Mouse (Mus musculus) hindbrain, embryonic 13.5 days (tissue): ENCODE data around the gene Usp9x. TPM values are rescaled to one million over a fixed set of nuclear protein-coding genes. Genes with fewer than 3 reads are reported as not detected.

Experiments used
- ATAC-seq: fragments of 200-750 bp; cut with Nextera tagmentation; 2 replicates; pipeline ENCODE4 v1.8.0; 2017; ENCODE audit warnings: moderate TSS enrichment; ENCODE audit not compliant: low FRiP score
- H3K27ac ChIP-seq: fragments of 300-500 bp; sonication (generic); 2 replicates; pipeline ENCODE4 v1.5.1; 2015; ENCODE audit warnings: inconsistent platforms, mild to moderate bottlenecking, moderate library complexity
- H3K27me3 ChIP-seq: fragments of 300-500 bp; sonication (generic); 2 replicates; pipeline ENCODE4 v1.6.1; 2015; ENCODE audit warnings: mild to moderate bottlenecking, inconsistent platforms
- H3K36me3 ChIP-seq: fragments of 300-500 bp; sonication (generic); 2 replicates; pipeline ENCODE4 v1.6.1; 2015; ENCODE audit warnings: mild to moderate bottlenecking, inconsistent platforms
- H3K4me1 ChIP-seq: fragments of 300-500 bp; sonication (generic); replicated peaks from 2 replicates; pipeline ENCODE4 v1.6.1; 2015; ENCODE audit warnings: inconsistent platforms
- H3K4me2 ChIP-seq: fragments of 300-500 bp; sonication (generic); 2 replicates; pipeline ENCODE4 v1.6.1; 2015; ENCODE audit warnings: inconsistent platforms, mild to moderate bottlenecking, moderate library complexity
- H3K4me3 ChIP-seq: fragments of 300-500 bp; sonication (generic); 2 replicates; pipeline ENCODE4 v1.5.1; 2015; ENCODE audit warnings: mild to moderate bottlenecking, inconsistent platforms
- H3K9ac ChIP-seq: fragments of 300-500 bp; sonication (generic); 2 replicates; pipeline ENCODE4 v1.6.1; 2015; ENCODE audit warnings: mild to moderate bottlenecking, inconsistent platforms
- H3K9me3 ChIP-seq: fragments of 300-500 bp; sonication (generic); 2 replicates; pipeline ENCODE4 v1.6.1; 2016; ENCODE audit warnings: inconsistent platforms
- whole genome bisulfite sequencing: fragments of 180-500 bp; shearing (Covaris S2); methylation state at CpG from one replicate; pipeline ENCODE4 v1.1.7; 2015; 5-methylcytosine and 5-hydroxymethylcytosine counted together
- polyA plus RNA-seq: library from polyadenylated mRNA; unstranded; fragments of >200 nt; fragmentation: Nextera tagmentation; extraction: Ambion mirVana; gene quantifications from 2 replicates; pipeline ENCODE4 v1.2.1, GENCODE M21; 2015

Gene Usp9x
- polyA plus RNA-seq, 1 experiment from 2014 or later, result 38.6 TPM

- H3K4me1 ChIP-seq, result peaks cover 3% of the 10 kb centered on the region; the same call in 1 of the 2 replicates
- no peaks in the 10 kb centered on the region for H3K9me3 ChIP-seq
- H3K27me3 ChIP-seq, result peaks cover 13% of the 10 kb centered on the region; the same call in 1 of the 2 replicates
- no peaks in the 10 kb centered on the region for H3K36me3 ChIP-seq
- no peak overlapping the region for H3K4me2 ChIP-seq
- H3K9ac ChIP-seq, result no peak overlapping the region
- no peak for ATAC-seq
- no peak overlapping the region for H3K27ac ChIP-seq
- H3K4me3 ChIP-seq, result no peak overlapping the region
- WGBS, result 47% methylated on average over 6 of the region's 6 CpGs
Measured at GRCm38 (mm10) chrX:13046893-13047435, 24.3 kb upstream of the Usp9x start.

GRCm38 (mm10) chrX:13047631-13048345 lies 23.5 kb upstream of the Usp9x start:
- ATAC-seq, result peak; percentile 32; the same call in 1 of the 2 replicates
- WGBS, result 24% methylated on average over 14 of the region's 14 CpGs
- Histone ChIP-seq H3K27ac (peak overlapping the region; percentile 58), H3K4me2 (peak overlapping the region; percentile 42), H3K27me3 (peaks cover 15% of the 10 kb centered on the region; the same call in 1 of the 2 replicates), H3K9ac (no peak overlapping the region), H3K4me3 (no peak overlapping the region; the same call in 1 of the 2 replicates), H3K4me1 (peaks cover 3% of the 10 kb centered on the region; the same call in 1 of the 2 replicates), H3K36me3 (no peaks in the 10 kb centered on the region), H3K9me3 (no peaks in the 10 kb centered on the region)

GRCm38 (mm10) chrX:13054612-13055011 lies 16.7 kb upstream of the Usp9x start:
- no peaks in the 10 kb centered on the region for H3K4me1 ChIP-seq
- H3K27me3 ChIP-seq, result peaks cover 9% of the 10 kb centered on the region; the same call in 1 of the 2 replicates
- H3K4me2 ChIP-seq, result no peak overlapping the region
- no peak for ATAC-seq
- no peak overlapping the region for H3K9ac ChIP-seq
- no peak overlapping the region for H3K27ac ChIP-seq
- no peaks in the 10 kb centered on the region for H3K9me3 ChIP-seq
- 0 out of 2 replicates have a peak, but pooled peaks cover 4% of the 10 kb centered on the region for H3K36me3 ChIP-seq
- 90% methylated on average over 1 of the region's 1 CpGs for WGBS
- H3K4me3 ChIP-seq, result no peak overlapping the region

- no peaks in the 10 kb centered on the region for H3K36me3 ChIP-seq
- no peak for ATAC-seq
- H3K27ac ChIP-seq, result no peak overlapping the region
- no peaks in the 10 kb centered on the region for H3K9me3 ChIP-seq
- H3K27me3 ChIP-seq, result no peaks in the 10 kb centered on the region
- H3K4me3 ChIP-seq, result no peak overlapping the region
- WGBS, result 77% methylated on average over 3 of the region's 3 CpGs
- no peak overlapping the region for H3K4me2 ChIP-seq
- H3K4me1 ChIP-seq, result no peaks in the 10 kb centered on the region
- H3K9ac ChIP-seq, result no peak overlapping the region
Measured at GRCm38 (mm10) chrX:13061961-13062360, 9.3 kb upstream of the Usp9x start.

GRCm38 (mm10) chrX:13064273-13064925 lies 6.9 kb upstream of the Usp9x start:
- H3K27ac ChIP-seq, result no peak overlapping the region
- 88% methylated on average over 7 of the region's 9 CpGs for WGBS
- H3K4me2 ChIP-seq, result no peak overlapping the region
- no peak for ATAC-seq
- H3K9me3 ChIP-seq, result no peaks in the 10 kb centered on the region
- no peak overlapping the region for H3K4me3 ChIP-seq
- H3K4me1 ChIP-seq, result no peaks in the 10 kb centered on the region
- H3K36me3 ChIP-seq, result no peaks in the 10 kb centered on the region
- H3K9ac ChIP-seq, result no peak overlapping the region
- 0 out of 2 replicates have a peak, but pooled peaks cover 3% of the 10 kb centered on the region for H3K27me3 ChIP-seq

GRCm38 (mm10) chrX:13070206-13070572 lies 1.1 kb upstream of the Usp9x start:
- no peak for ATAC-seq
- 26% methylated on average over 8 of the region's 8 CpGs for WGBS
- no peaks in the 10 kb centered on the region for H3K36me3 ChIP-seq
- peak overlapping the region; percentile 51; the same call in 1 of the 2 replicates for H3K9ac ChIP-seq
- peaks cover 7% of the 10 kb centered on the region for H3K4me1 ChIP-seq
- H3K27ac ChIP-seq, result peak overlapping the region; percentile 96
- H3K9me3 ChIP-seq, result no peaks in the 10 kb centered on the region
- peak overlapping the region; percentile 46 for H3K4me2 ChIP-seq
- peaks cover 16% of the 10 kb centered on the region; the same call in 1 of the 2 replicates for H3K27me3 ChIP-seq
- H3K4me3 ChIP-seq, result peak overlapping the region; percentile 39

- peak overlapping the region; percentile 96 for H3K27ac ChIP-seq
- H3K4me1 ChIP-seq, result peaks cover 7% of the 10 kb centered on the region
- H3K4me2 ChIP-seq, result peak overlapping the region; percentile 46
- 23% methylated on average over 33 of the region's 35 CpGs for WGBS
- no peaks in the 10 kb centered on the region for H3K36me3 ChIP-seq
- peak; percentile 93 for ATAC-seq
- H3K9me3 ChIP-seq, result no peaks in the 10 kb centered on the region
- H3K27me3 ChIP-seq, result peaks cover 16% of the 10 kb centered on the region; the same call in 1 of the 2 replicates
- H3K9ac ChIP-seq, result peak overlapping the region; percentile 56
- H3K4me3 ChIP-seq, result peak overlapping the region; percentile 72
Measured at GRCm38 (mm10) chrX:13070573-13071240, 591 bp upstream of the Usp9x start.

- Histone ChIP-seq H3K4me1 (peaks cover 7% of the 10 kb centered on the region), H3K9ac (peak overlapping the region; percentile 90), H3K36me3 (no peaks in the 10 kb centered on the region), H3K27ac (peak overlapping the region; percentile 96), H3K4me2 (peak overlapping the region; percentile 58; the same call in 1 of the 2 replicates), H3K27me3 (peaks cover 16% of the 10 kb centered on the region; the same call in 1 of the 2 replicates), H3K4me3 (peak overlapping the region; percentile 72), H3K9me3 (no peaks in the 10 kb centered on the region)
- WGBS, result 20% methylated on average over 51 of the region's 67 CpGs
- ATAC-seq, result peak; percentile 11
Measured at GRCm38 (mm10) chrX:13071776-13072460, 620 bp downstream of the Usp9x start.

- H3K4me3 ChIP-seq, result peak overlapping the region; percentile 72
- H3K36me3 ChIP-seq, result no peaks in the 10 kb centered on the region
- H3K27ac ChIP-seq, result peak overlapping the region; percentile 96
- peak; percentile 31 for ATAC-seq
- H3K4me2 ChIP-seq, result peak overlapping the region; percentile 58
- 18% methylated on average over 36 of the region's 73 CpGs for WGBS
- H3K4me1 ChIP-seq, result peaks cover 7% of the 10 kb centered on the region
- H3K9ac ChIP-seq, result peak overlapping the region; percentile 90
- no peaks in the 10 kb centered on the region for H3K9me3 ChIP-seq
- H3K27me3 ChIP-seq, result peaks cover 16% of the 10 kb centered on the region; the same call in 1 of the 2 replicates
Measured at GRCm38 (mm10) chrX:13072461-13072982, 1.2 kb downstream of the Usp9x start.

GRCm38 (mm10) chrX:13085621-13086020 lies 14.3 kb downstream of the Usp9x start:
- Histone ChIP-seq H3K9me3 (no peaks in the 10 kb centered on the region), H3K27me3 (no peaks in the 10 kb centered on the region), H3K4me1 (no peaks in the 10 kb centered on the region), H3K4me3 (no peak overlapping the region), H3K27ac (no peak overlapping the region), H3K9ac (no peak overlapping the region), H3K4me2 (no peak overlapping the region), H3K36me3 (no peaks in the 10 kb centered on the region)
- ATAC-seq, result no peak
- 47% methylated on average over 1 of the region's 1 CpGs for WGBS

- Histone ChIP-seq H3K9me3 (no peaks in the 10 kb centered on the region), H3K4me2 (no peak overlapping the region), H3K4me1 (no peaks in the 10 kb centered on the region), H3K9ac (no peak overlapping the region), H3K27me3 (0 out of 2 replicates have a peak, but pooled peaks cover 3% of the 10 kb centered on the region), H3K36me3 (0 out of 2 replicates have a peak, but pooled peaks cover 2% of the 10 kb centered on the region), H3K4me3 (no peak overlapping the region), H3K27ac (no peak overlapping the region)
- ATAC-seq, result no peak
- 80% methylated on average over 1 of the region's 1 CpGs for WGBS
Measured at GRCm38 (mm10) chrX:13096985-13097384, 25.7 kb downstream of the Usp9x start.
